Mouse (Mus musculus) myocyte (in vitro differentiated cells): Measurements from ENCODE around the gene Scd2.

ENCODE experiments used
- CEBPB ChIP-seq: IDR thresholded peaks from 2 replicates; pipeline ENCODE4 v1.6.1; 2011; ENCODE audit warnings: mild to moderate bottlenecking, moderate library complexity; ENCODE audit not compliant: poor library complexity, insufficient read depth, severe bottlenecking
- MAX ChIP-seq: IDR thresholded peaks from one replicate; pipeline ENCODE4 v1.6.1; 2011; ENCODE audit warnings: low read depth, mild to moderate bottlenecking, control low read depth
- MYOD1 ChIP-seq, 3 experiments: IDR thresholded peaks; one replicate each; pipeline ENCODE4 v1.6.1; 2011; ENCODE audit warnings: control low read depth in 2 of 3, low read depth in 2 of 3, mild to moderate bottlenecking in 2 of 3, moderate library complexity in 1 of 3; ENCODE audit not compliant: insufficient read length in 2 of 3, control insufficient read depth in 1 of 3
- MYOG ChIP-seq, 3 experiments: IDR thresholded peaks; one replicate each; pipeline ENCODE4 v1.6.1; 2011; ENCODE audit warnings: control low read depth in 2 of 3, low read depth in 2 of 3, mild to moderate bottlenecking in 2 of 3; ENCODE audit not compliant: insufficient read length in 2 of 3, control insufficient read depth in 1 of 3, insufficient read depth in 1 of 3
- POLR2A ChIP-seq: IDR thresholded peaks from one replicate; pipeline ENCODE4 v1.6.1; 2011; ENCODE audit warnings: low read depth, mild to moderate bottlenecking, control low read depth, moderate library complexity; ENCODE audit not compliant: insufficient read length
- SRF ChIP-seq: IDR thresholded peaks from one replicate; pipeline ENCODE4 v1.6.1; 2011; ENCODE audit warnings: low read depth; ENCODE audit not compliant: control insufficient read depth, insufficient read length
- TCF12 ChIP-seq: IDR thresholded peaks from one replicate; pipeline ENCODE4 v1.6.1; 2011; ENCODE audit warnings: mild to moderate bottlenecking, control low read depth; ENCODE audit not compliant: poor library complexity, insufficient read depth, severe bottlenecking
- USF1 ChIP-seq: IDR thresholded peaks from one replicate; pipeline ENCODE4 v1.6.1; 2011; ENCODE audit warnings: low read depth, mild to moderate bottlenecking, control low read depth, moderate library complexity

- TF ChIP-seq MYOG (IDR thresholded peaks at IDR 0.05; ENCODE audit: control insufficient read depth in 1 of 3, insufficient read depth in 1 of 3, insufficient read length in 2 of 3, low read depth in 2 of 3) (no peak), USF1 (no peak), POLR2A (no peak), TCF12 (no peak), CEBPB (no peak), MAX (no peak), MYOD1 (IDR thresholded peaks at IDR 0.05; ENCODE audit: control insufficient read depth in 1 of 3, insufficient read length in 2 of 3, low read depth in 2 of 3) (no peak), SRF (no peak)
Observed at GRCm38 (mm10) chr19:44292083-44292482, 1.4 kb upstream of the Scd2 start.
